Mouse (Mus musculus) CH12.LX (cell line): ENCODE measurements around the gene Mybpc3. TPM values are rescaled to one million over a fixed set of nuclear protein-coding genes. Genes with fewer than 3 reads are reported as not detected.

Experiments used
- DNase-seq: peaks from one replicate; pipeline ENCODE4 v3.0.0-alpha.2; 2013; ENCODE audit errors: extremely low read depth
- H3K27ac ChIP-seq: 2 replicates; pipeline ENCODE4 v1.5.1; 2012; ENCODE audit warnings: low read depth, mild to moderate bottlenecking, control low read depth, moderate library complexity; ENCODE audit not compliant: insufficient read depth
- H3K27me3 ChIP-seq: replicated peaks from 2 replicates; pipeline ENCODE3; 2012; ENCODE audit warnings: inconsistent platforms
- H3K36me3 ChIP-seq, 2 experiments: replicated peaks in 1 of 2; 2 replicates each; pipeline versions ENCODE3 to v1.6.1; 2012; ENCODE audit warnings: inconsistent platforms in 1 of 2, low read length in 1 of 2, mild to moderate bottlenecking in 1 of 2, mixed read lengths in 1 of 2, moderate library complexity in 1 of 2; ENCODE audit not compliant: control insufficient read depth in 1 of 2, insufficient read depth in 1 of 2
- H3K4me1 ChIP-seq, 2 experiments: 2 replicates each; pipeline ENCODE4 v1.6.1; 2012; ENCODE audit warnings: inconsistent platforms in 1 of 2, moderate library complexity in 1 of 2; ENCODE audit not compliant: insufficient read depth in 2 of 2, control insufficient read depth in 1 of 2
- H3K4me2 ChIP-seq: 2 replicates; pipeline ENCODE4 v1.6.1; 2012; ENCODE audit warnings: low read depth, mild to moderate bottlenecking, control low read depth; ENCODE audit not compliant: poor library complexity, insufficient read depth, severe bottlenecking
- H3K4me3 ChIP-seq, 3 experiments: fragments of 150-350 bp in 1 of 3; sonication (generic) in 1 of 3; replicated peaks in 1 of 3; 2 replicates each; pipeline versions ENCODE3 to v1.5.1; 2011 to 2012; ENCODE audit warnings: low read depth in 2 of 3, low read length in 2 of 3, mild to moderate bottlenecking in 2 of 3, moderate library complexity in 2 of 3, control low read depth in 1 of 3, improper control_type of control experiment in 1 of 3, inconsistent platforms in 1 of 3, mixed read lengths in 1 of 3; ENCODE audit not compliant: poor library complexity in 1 of 3
- H3K79me2 ChIP-seq: replicated peaks from 2 replicates; pipeline ENCODE4 v1.6.1; 2012; ENCODE audit warnings: mild to moderate bottlenecking, moderate library complexity; ENCODE audit not compliant: control insufficient read depth, poor library complexity, insufficient read depth, severe bottlenecking; ENCODE audit errors: extremely low read depth
- H3K9ac ChIP-seq: 2 replicates; pipeline ENCODE4 v1.6.1; 2012; ENCODE audit warnings: low read depth, mild to moderate bottlenecking, control low read depth, moderate library complexity; ENCODE audit not compliant: insufficient read depth
- H3K9me3 ChIP-seq: replicated peaks from 2 replicates; pipeline ENCODE3; 2012; ENCODE audit warnings: low read length, inconsistent platforms, mixed read lengths
- CHD2 ChIP-seq: IDR thresholded peaks from 2 replicates; pipeline ENCODE4 v1.6.1; 2011; ENCODE audit warnings: low read length, improper control_type of control experiment
- ETS1 ChIP-seq: conservative IDR thresholded peaks from 2 replicates; pipeline ENCODE4 v1.6.1; 2012; ENCODE audit warnings: low read depth, mild to moderate bottlenecking, inconsistent platforms, low read length, improper control_type of control experiment, moderate library complexity
- KAT2A ChIP-seq: IDR thresholded peaks from 2 replicates; pipeline ENCODE4 v1.6.1; 2012; ENCODE audit warnings: low read length, improper control_type of control experiment, inconsistent platforms; ENCODE audit not compliant: insufficient replicate concordance
- MAFK ChIP-seq: IDR thresholded peaks from 2 replicates; pipeline ENCODE4 v1.6.1; 2011; ENCODE audit warnings: low read length, improper control_type of control experiment; ENCODE audit not compliant: insufficient replicate concordance
- MAX ChIP-seq: IDR thresholded peaks from 2 replicates; pipeline ENCODE4 v1.6.1; 2011; ENCODE audit warnings: low read length, improper control_type of control experiment
- MAZ ChIP-seq: IDR thresholded peaks from 2 replicates; pipeline ENCODE4 v1.6.1; 2012; ENCODE audit warnings: low read depth, mild to moderate bottlenecking, inconsistent platforms, low read length, improper control_type of control experiment, moderate library complexity
- MEF2A ChIP-seq: IDR thresholded peaks from 2 replicates; pipeline ENCODE4 v1.6.1; 2014; ENCODE audit warnings: low read depth, mild to moderate bottlenecking, inconsistent platforms, low read length, improper control_type of control experiment, borderline replicate concordance
- MXI1 ChIP-seq: IDR thresholded peaks from 2 replicates; pipeline ENCODE4 v1.6.1; 2011; ENCODE audit warnings: mild to moderate bottlenecking, low read depth, low read length, improper control_type of control experiment
- PAX5 ChIP-seq: IDR thresholded peaks from 2 replicates; pipeline ENCODE4 v1.6.1; 2012; ENCODE audit warnings: low read length, inconsistent platforms, mixed read lengths
- POLR2A ChIP-seq: IDR thresholded peaks from 2 replicates; pipeline ENCODE4 v1.6.1; 2011; ENCODE audit warnings: low read depth, mild to moderate bottlenecking, improper control_type of control experiment, low read length
- POLR2AphosphoS2 ChIP-seq: IDR thresholded peaks from 2 replicates; pipeline ENCODE4 v1.6.1; 2011; ENCODE audit warnings: low read depth, low read length, improper control_type of control experiment
- RAD21 ChIP-seq: IDR thresholded peaks from 2 replicates; pipeline ENCODE4 v1.6.1; 2011; ENCODE audit warnings: low read depth, mild to moderate bottlenecking, low read length, improper control_type of control experiment, moderate library complexity
- RCOR1 ChIP-seq: conservative IDR thresholded peaks from 2 replicates; pipeline ENCODE4 v1.6.1; 2012; ENCODE audit warnings: low read depth, mild to moderate bottlenecking, inconsistent platforms, low read length, improper control_type of control experiment
- SIN3A ChIP-seq: IDR thresholded peaks from 2 replicates; pipeline ENCODE4 v1.6.1; 2012; ENCODE audit warnings: low read length, improper control_type of control experiment, inconsistent platforms
- SMC3 ChIP-seq: IDR thresholded peaks from 2 replicates; pipeline ENCODE4 v1.6.1; 2011; ENCODE audit warnings: low read depth, low read length, improper control_type of control experiment
- TBP ChIP-seq: conservative IDR thresholded peaks from 2 replicates; pipeline ENCODE4 v1.6.1; 2011; ENCODE audit warnings: low read depth, low read length, improper control_type of control experiment
- UBTF ChIP-seq: IDR thresholded peaks from 2 replicates; pipeline ENCODE4 v1.6.1; 2012; ENCODE audit warnings: low read depth, mild to moderate bottlenecking, inconsistent platforms, low read length, improper control_type of control experiment, moderate library complexity
- ZC3H11A ChIP-seq: IDR thresholded peaks from 2 replicates; pipeline ENCODE4 v1.6.1; 2012; ENCODE audit warnings: low read depth, mild to moderate bottlenecking, inconsistent platforms, low read length, improper control_type of control experiment
- ZKSCAN1 ChIP-seq: IDR thresholded peaks from 2 replicates; pipeline ENCODE4 v1.6.1; 2012; ENCODE audit warnings: low read depth, inconsistent platforms, low read length, improper control_type of control experiment, borderline replicate concordance
- ZMIZ1 ChIP-seq: IDR thresholded peaks from 2 replicates; pipeline ENCODE4 v1.6.1; 2012; ENCODE audit warnings: low read depth, mild to moderate bottlenecking, inconsistent platforms, low read length, improper control_type of control experiment
- ZNF384 ChIP-seq: IDR thresholded peaks from 2 replicates; pipeline ENCODE4 v1.6.1; 2012; ENCODE audit warnings: low read depth, low read length, improper control_type of control experiment, inconsistent platforms
- dilution Hi-C: fragments of 300-500 bp; cut with MboI; formaldehyde crosslinking; loops from 2 replicates; pipeline ENCODE4 v1.14.3; 2020; ENCODE audit warnings: low sequenced_read_pairs; ENCODE audit not compliant: extremely low pct_unique_long_range_greater_than_20kb, extremely low pct_ligation_motif_present
- in situ Hi-C: fragments of 300-500 bp; cut with MboI; formaldehyde crosslinking; loops from 3 replicates; pipeline ENCODE4 v1.14.3; 2019; ENCODE audit warnings: low sequenced_read_pairs, low pct_ligation_motif_present, low pct_unique_long_range_greater_than_20kb, mixed read lengths
- polyA plus RNA-seq: library from polyadenylated mRNA; unstranded; fragments of >175 nt; gene quantifications from 2 replicates; pipeline ENCODE4 v1.2.1, GENCODE M21; 2012; ENCODE audit warnings: low read depth; ENCODE audit not compliant: insufficient read length
- total RNA-seq, 2 experiments: library from RNA; depleted of rRNA; stranded (reverse); fragments of 300-350 nt in 1 of 2; fragments of >200 nt in 1 of 2; gene quantifications; 2 replicates each; pipeline ENCODE4 v1.2.3; 2012 to 2014

Mybpc3 gene
- total and polyA plus RNA-seq, 3 experiments: 0.04 to 0.27 (median 0.07) TPM

DNA sequence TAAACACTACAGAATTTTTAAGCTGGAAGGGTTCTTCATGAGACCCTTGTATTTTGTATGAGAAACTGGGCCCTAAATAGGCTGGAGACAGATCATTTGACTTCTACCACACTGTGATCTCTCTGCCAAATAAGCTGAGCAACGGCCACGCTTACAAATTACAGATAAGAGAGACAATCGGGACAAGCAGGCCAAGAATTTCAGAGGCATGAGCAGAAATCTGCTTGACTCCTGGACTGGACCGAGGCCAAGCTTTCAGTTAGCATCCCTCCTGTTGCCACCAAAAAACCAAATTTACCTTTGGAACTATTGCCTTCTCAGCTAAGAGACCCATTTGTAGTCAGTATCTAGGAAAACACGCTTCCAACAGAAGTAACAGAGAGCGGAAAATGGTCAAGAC is 42.6 kb downstream of the Mybpc3 start:
- no peak overlapping the region for H3K9ac ChIP-seq
- no peak overlapping the region for H3K27ac ChIP-seq
- DNase-seq: no peak
- dilution Hi-C loops: no loop called here
- H3K79me2 ChIP-seq: no peaks in the 10 kb centered on the region
- no peak overlapping the region for H3K4me2 ChIP-seq
- in situ Hi-C loops: no loop called here
- no peaks in the 10 kb centered on the region for H3K4me1 ChIP-seq
- H3K27me3 ChIP-seq: no peaks in the 10 kb centered on the region
- TF ChIP-seq MAFK: no peak
- TF ChIP-seq CHD2: no peak
- TF ChIP-seq KAT2A: no peak
- no peak for TF ChIP-seq ZMIZ1
- no peak for TF ChIP-seq POLR2AphosphoS2
- no peak for TF ChIP-seq SMC3
- no peak for TF ChIP-seq ZC3H11A
- no peak for TF ChIP-seq PAX5
- TF ChIP-seq MAZ: no peak
- no peak for TF ChIP-seq ZKSCAN1
- no peak for TF ChIP-seq UBTF
- TF ChIP-seq TBP: no peak
- TF ChIP-seq MAX: no peak
- no peak for TF ChIP-seq ZNF384
- no peak for TF ChIP-seq RCOR1
- no peak for TF ChIP-seq MXI1
- H3K9me3 ChIP-seq: no peaks in the 10 kb centered on the region
- peaks cover 70 to 94% of the 10 kb centered on the region in 2 experiments for H3K36me3 ChIP-seq
- no peak overlapping the region for H3K4me3 ChIP-seq

DNA sequence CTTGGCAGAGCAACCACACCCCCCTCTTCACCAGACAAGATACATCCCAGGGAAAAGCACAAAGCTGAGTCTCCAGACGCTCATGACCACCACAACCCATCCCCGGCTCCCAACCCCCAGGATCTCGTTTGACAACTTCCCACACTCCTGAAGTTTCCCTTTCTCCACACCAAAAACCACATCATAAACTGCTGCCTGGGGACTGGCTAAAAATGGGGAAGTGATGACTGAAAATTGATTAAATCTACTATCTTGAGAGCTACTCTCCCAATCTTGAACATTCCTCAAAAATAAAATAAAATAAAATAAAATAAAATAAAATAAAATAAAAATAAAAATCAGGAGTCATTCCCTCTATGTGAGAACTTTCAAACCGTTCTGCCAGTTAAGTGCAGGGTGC is 45.0 kb downstream of the Mybpc3 start:
- Histone ChIP-seq H3K27me3 (no peaks in the 10 kb centered on the region), H3K9ac (no peak overlapping the region), H3K36me3 (peaks cover 71 to 94% of the 10 kb centered on the region in 2 experiments), H3K4me2 (no peak overlapping the region), H3K9me3 (no peaks in the 10 kb centered on the region), H3K4me3 (no peak overlapping the region), H3K27ac (no peak overlapping the region), H3K79me2 (no peaks in the 10 kb centered on the region), H3K4me1 (no peaks in the 10 kb centered on the region)
- in situ Hi-C loops (no loop called here), dilution Hi-C loops (no loop called here)
- DNase-seq: no peak
- no peak for TF ChIP-seq ETS1
- TF ChIP-seq POLR2A: no peak
- no peak for TF ChIP-seq MEF2A
- no peak for TF ChIP-seq SIN3A
- TF ChIP-seq POLR2AphosphoS2: no peak
- no peak for TF ChIP-seq RAD21
